Mouse (Mus musculus): ENCODE data around the gene Mrpl51.

Mrpl51 gene

GRCm38 (mm10) chr6:125191332-125192015 is at the start of gene Mrpl51, which contains the start of gene Ncapd2:
Mrpl51 (plus strand) TSS chr6:125191801.
Ncapd2 (minus strand) TSS chr6:125191701.
- peak; percentile 99 for DNase-seq

- DNase-seq: no peak
These were observed 49.2 kb upstream of the Mrpl51 start for GRCm38 (mm10) chr6:125142436-125142835.

- no peak for DNase-seq
These were observed 48.5 kb upstream of the Mrpl51 start for GRCm38 (mm10) chr6:125143128-125143527.

GRCm38 (mm10) chr6:125143904-125144303 is 47.7 kb upstream of the Mrpl51 start:
- DNase-seq: no peak

- DNase-seq: peak; percentile 84
These were observed 46.6 kb upstream of the Mrpl51 start, which contains the start of gene Iffo1 for GRCm38 (mm10) chr6:125145001-125145400. Iffo1 (plus strand) TSS chr6:125145241.

- DNase-seq: no peak
These were observed 46.1 kb upstream of the Mrpl51 start for GRCm38 (mm10) chr6:125145479-125145951.

- no peak for DNase-seq
These were observed 45.5 kb upstream of the Mrpl51 start for GRCm38 (mm10) chr6:125146148-125146547.

GRCm38 (mm10) chr6:125146797-125147196 is 44.8 kb upstream of the Mrpl51 start:
- DNase-seq: no peak

GRCm38 (mm10) chr6:125147329-125147728 is 44.3 kb upstream of the Mrpl51 start:
- DNase-seq: no peak

- DNase-seq: no peak
These were observed 43.2 kb upstream of the Mrpl51 start for GRCm38 (mm10) chr6:125148251-125148925.

GRCm38 (mm10) chr6:125148926-125149568 is 42.6 kb upstream of the Mrpl51 start:
- DNase-seq: no peak

GRCm38 (mm10) chr6:125149569-125149950 is 42.0 kb upstream of the Mrpl51 start:
- DNase-seq: no peak

GRCm38 (mm10) chr6:125152212-125153017 is 39.2 kb upstream of the Mrpl51 start:
- peak; percentile 22 for DNase-seq

GRCm38 (mm10) chr6:125153018-125153389 is 38.6 kb upstream of the Mrpl51 start:
- no peak for DNase-seq

- no peak for DNase-seq
These were observed 37.9 kb upstream of the Mrpl51 start for GRCm38 (mm10) chr6:125153682-125154081.

- DNase-seq: no peak
These were observed 37.1 kb upstream of the Mrpl51 start for GRCm38 (mm10) chr6:125154550-125154949.

- no peak for DNase-seq
These were observed 36.3 kb upstream of the Mrpl51 start for GRCm38 (mm10) chr6:125155262-125155661.

- no peak for DNase-seq
These were observed 35.1 kb upstream of the Mrpl51 start for GRCm38 (mm10) chr6:125156491-125156890.

GRCm38 (mm10) chr6:125156903-125157614 is 34.5 kb upstream of the Mrpl51 start:
- no peak for DNase-seq

GRCm38 (mm10) chr6:125158944-125159492 is 32.6 kb upstream of the Mrpl51 start:
- DNase-seq: no peak

- no peak for DNase-seq
These were observed 31.6 kb upstream of the Mrpl51 start for GRCm38 (mm10) chr6:125159773-125160557.

All from thymus, postnatal 4 days (tissue).